Mouse (Mus musculus): ENCODE measurements around the gene Fam57a. TPM values are rescaled to one million over a fixed set of nuclear protein-coding genes. Genes with fewer than 3 reads are reported as not detected.
A peak's percentile ranks its signal among the peaks of the same experiment; 100 is the strongest.

Gene Fam57a
- polyA plus RNA-seq, 1 experiment, result 21.4 TPM

- Histone ChIP-seq H3K79me3 (ENCODE audit: low read depth) (no peaks in the 10 kb centered on the region), H3K27me3 (ENCODE audit: control insufficient read depth, insufficient read depth, insufficient read length) (no peaks in the 10 kb centered on the region), H3K4me3 (ENCODE audit: insufficient read depth, poor library complexity, severe bottlenecking) (no peak overlapping the region), H3ac (ENCODE audit: control insufficient read depth, insufficient read length, low read depth) (no peak overlapping the region), H3K36me3 (ENCODE audit: control insufficient read depth, insufficient read depth) (no peaks in the 10 kb centered on the region), H3K79me2 (ENCODE audit: control insufficient read depth, insufficient read depth) (no peaks in the 10 kb centered on the region)
- TF ChIP-seq MAX (IDR thresholded peaks at IDR 0.05) (no peak), MYOG (IDR thresholded peaks at IDR 0.05; ENCODE audit: control insufficient read depth, extremely low read depth, insufficient read length) (no peak), MYOD1 (IDR thresholded peaks at IDR 0.05; ENCODE audit: control insufficient read depth, insufficient read length, low read depth) (no peak), FOSL1 (IDR thresholded peaks at IDR 0.05; ENCODE audit: insufficient read depth, low read length, poor library complexity, severe bottlenecking) (no peak), USF1 (IDR thresholded peaks at IDR 0.05; ENCODE audit: low read depth) (no peak), CEBPB (IDR thresholded peaks at IDR 0.05; ENCODE audit: low read depth) (no peak), CTCF (IDR thresholded peaks at IDR 0.05; ENCODE audit: control insufficient read depth, insufficient read depth, insufficient read length) (no peak)
These were observed 12.2 kb upstream of the Fam57a start for GRCm38 (mm10) chr11:76167079-76167765.

GRCm38 (mm10) chr11:76168976-76169375 is 10.5 kb upstream of the Fam57a start:
- Histone ChIP-seq H3K79me2 (ENCODE audit: control insufficient read depth, insufficient read depth) (no peaks in the 10 kb centered on the region), H3K27me3 (ENCODE audit: control insufficient read depth, insufficient read depth, insufficient read length) (no peaks in the 10 kb centered on the region), H3K4me3 (ENCODE audit: insufficient read depth, poor library complexity, severe bottlenecking) (no peak overlapping the region), H3K36me3 (ENCODE audit: control insufficient read depth, insufficient read depth) (peaks cover 14% of the 10 kb centered on the region), H3ac (ENCODE audit: control insufficient read depth, insufficient read length, low read depth) (no peak overlapping the region), H3K79me3 (ENCODE audit: low read depth) (no peaks in the 10 kb centered on the region)
- TF ChIP-seq MAX (IDR thresholded peaks at IDR 0.05) (no peak), USF1 (IDR thresholded peaks at IDR 0.05; ENCODE audit: low read depth) (no peak), MYOG (IDR thresholded peaks at IDR 0.05; ENCODE audit: control insufficient read depth, extremely low read depth, insufficient read length) (no peak), MYOD1 (IDR thresholded peaks at IDR 0.05; ENCODE audit: control insufficient read depth, insufficient read length, low read depth) (no peak), CTCF (IDR thresholded peaks at IDR 0.05; ENCODE audit: control insufficient read depth, insufficient read depth, insufficient read length) (no peak), CEBPB (IDR thresholded peaks at IDR 0.05; ENCODE audit: low read depth) (no peak), FOSL1 (IDR thresholded peaks at IDR 0.05; ENCODE audit: insufficient read depth, low read length, poor library complexity, severe bottlenecking) (no peak)

GRCm38 (mm10) chr11:76170207-76170606 is 9.3 kb upstream of the Fam57a start:
- H3K36me3 ChIP-seq (ENCODE audit: control insufficient read depth, insufficient read depth), result peaks cover 18% of the 10 kb centered on the region
- no peak for TF ChIP-seq MYOD1 (IDR thresholded peaks at IDR 0.05; ENCODE audit: control insufficient read depth, insufficient read length, low read depth)
- TF ChIP-seq MAX (IDR thresholded peaks at IDR 0.05), result no peak
- TF ChIP-seq CTCF (IDR thresholded peaks at IDR 0.05; ENCODE audit: control insufficient read depth, insufficient read depth, insufficient read length), result no peak
- no peak for TF ChIP-seq FOSL1 (IDR thresholded peaks at IDR 0.05; ENCODE audit: insufficient read depth, low read length, poor library complexity, severe bottlenecking)
- TF ChIP-seq CEBPB (IDR thresholded peaks at IDR 0.05; ENCODE audit: low read depth), result no peak
- no peak for TF ChIP-seq USF1 (IDR thresholded peaks at IDR 0.05; ENCODE audit: low read depth)
- TF ChIP-seq MYOG (IDR thresholded peaks at IDR 0.05; ENCODE audit: control insufficient read depth, extremely low read depth, insufficient read length), result no peak
- H3K4me3 ChIP-seq (ENCODE audit: insufficient read depth, poor library complexity, severe bottlenecking), result no peak overlapping the region
- H3K79me2 ChIP-seq (ENCODE audit: control insufficient read depth, insufficient read depth), result peaks cover 6% of the 10 kb centered on the region
- H3K27me3 ChIP-seq (ENCODE audit: control insufficient read depth, insufficient read depth, insufficient read length), result no peaks in the 10 kb centered on the region
- no peak overlapping the region for H3ac ChIP-seq (ENCODE audit: control insufficient read depth, insufficient read length, low read depth)
- H3K79me3 ChIP-seq (ENCODE audit: low read depth), result no peaks in the 10 kb centered on the region

- TF ChIP-seq FOSL1 (IDR thresholded peaks at IDR 0.05; ENCODE audit: insufficient read depth, low read length, poor library complexity, severe bottlenecking) (no peak), MYOG (IDR thresholded peaks at IDR 0.05; ENCODE audit: control insufficient read depth, extremely low read depth, insufficient read length) (no peak)
- H3K4me3 ChIP-seq (ENCODE audit: insufficient read depth, poor library complexity, severe bottlenecking), result peak overlapping the region; percentile 95
- H3K79me3 ChIP-seq (ENCODE audit: low read depth), result peaks cover 8% of the 10 kb centered on the region
- H3K36me3 ChIP-seq (ENCODE audit: control insufficient read depth, insufficient read depth), result peaks cover 4% of the 10 kb centered on the region
- H3ac ChIP-seq (ENCODE audit: control insufficient read depth, insufficient read length, low read depth), result peak overlapping the region; percentile 84
- peaks cover 47% of the 10 kb centered on the region for H3K79me2 ChIP-seq (ENCODE audit: control insufficient read depth, insufficient read depth)
- H3K27me3 ChIP-seq (ENCODE audit: control insufficient read depth, insufficient read depth, insufficient read length), result no peaks in the 10 kb centered on the region
These were observed 561 bp upstream of the Fam57a start for GRCm38 (mm10) chr11:76178726-76179494.

- Histone ChIP-seq H3K79me3 (ENCODE audit: low read depth) (peaks cover 8% of the 10 kb centered on the region), H3K27me3 (ENCODE audit: control insufficient read depth, insufficient read depth, insufficient read length) (no peaks in the 10 kb centered on the region), H3K36me3 (ENCODE audit: control insufficient read depth, insufficient read depth) (no peaks in the 10 kb centered on the region), H3ac (ENCODE audit: control insufficient read depth, insufficient read length, low read depth) (peak overlapping the region; percentile 81), H3K79me2 (ENCODE audit: control insufficient read depth, insufficient read depth) (peaks cover 42% of the 10 kb centered on the region), H3K4me3 (ENCODE audit: insufficient read depth, poor library complexity, severe bottlenecking) (peak overlapping the region; percentile 95)
- TF ChIP-seq FOSL1 (IDR thresholded peaks at IDR 0.05; ENCODE audit: insufficient read depth, low read length, poor library complexity, severe bottlenecking) (no peak), MAX (IDR thresholded peaks at IDR 0.05) (no peak), CEBPB (IDR thresholded peaks at IDR 0.05; ENCODE audit: low read depth) (no peak), CTCF (IDR thresholded peaks at IDR 0.05; ENCODE audit: control insufficient read depth, insufficient read depth, insufficient read length) (no peak), MYOD1 (IDR thresholded peaks at IDR 0.05; ENCODE audit: control insufficient read depth, insufficient read length, low read depth) (no peak), MYOG (IDR thresholded peaks at IDR 0.05; ENCODE audit: control insufficient read depth, extremely low read depth, insufficient read length) (no peak), USF1 (IDR thresholded peaks at IDR 0.05; ENCODE audit: low read depth) (no peak)
These were observed 672 bp downstream of the Fam57a start for GRCm38 (mm10) chr11:76180146-76180540.
